Mouse (Mus musculus) ES-E14 (cell line): ENCODE data around the gene Sars2.

Experiments used
- CHD2 ChIP-seq: IDR thresholded peaks from 2 replicates; pipeline ENCODE4 v1.6.1; 2014; ENCODE audit warnings: mild to moderate bottlenecking, low read depth, low read length, inconsistent platforms
- HCFC1 ChIP-seq: IDR thresholded peaks from 2 replicates; pipeline ENCODE4 v1.6.1; 2012; ENCODE audit warnings: low read length, inconsistent platforms, borderline replicate concordance; ENCODE audit not compliant: insufficient read depth
- MAFK ChIP-seq: IDR thresholded peaks from 2 replicates; pipeline ENCODE4 v1.6.1; 2014; ENCODE audit warnings: mild to moderate bottlenecking, low read depth, low read length, inconsistent platforms; ENCODE audit not compliant: insufficient read depth
- ZC3H11A ChIP-seq: IDR thresholded peaks from 2 replicates; pipeline ENCODE4 v1.6.1; 2012; ENCODE audit warnings: low read depth, mild to moderate bottlenecking, inconsistent platforms, low read length, borderline replicate concordance
- ZNF384 ChIP-seq: IDR thresholded peaks from 2 replicates; pipeline ENCODE4 v1.6.1; 2012; ENCODE audit warnings: low read depth, low read length, inconsistent platforms

DNA sequence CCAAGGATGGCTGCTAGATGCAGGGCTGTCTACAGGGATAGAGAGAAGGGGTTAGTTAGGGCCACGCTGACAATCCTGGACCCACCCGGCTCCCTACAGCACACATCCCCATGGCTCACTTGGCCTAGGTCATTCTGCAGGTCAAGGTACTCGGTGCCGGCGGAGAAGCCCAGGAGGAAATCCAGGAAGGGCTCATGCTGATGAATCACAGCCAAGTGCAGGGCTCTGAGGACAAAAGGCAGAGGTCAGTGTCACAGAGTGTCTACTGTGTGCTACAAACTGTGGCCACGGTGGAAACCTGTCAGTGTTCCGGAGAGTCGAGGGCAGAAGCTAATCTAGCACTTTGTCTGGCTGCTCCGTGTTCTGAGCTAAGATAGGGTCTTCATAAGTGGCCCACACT lies 20.1 kb downstream of the Sars2 start:
- TF ChIP-seq ZC3H11A, result no peak
- TF ChIP-seq MAFK, result no peak
- no peak for TF ChIP-seq CHD2
- no peak for TF ChIP-seq HCFC1
- TF ChIP-seq ZNF384, result no peak
